Mouse (Mus musculus) adrenal gland, postnatal 0 days (tissue): ENCODE measurements around the gene Sec14l5. TPM values are rescaled to one million over a fixed set of nuclear protein-coding genes. Genes with fewer than 3 reads are reported as not detected.

Experiments
- microRNA-seq: library from miRNA; unstranded; fragments of <30 nt; microRNA quantifications from one replicate; pipeline ENCODE4, GENCODE M21; 2016; ENCODE audit warnings: borderline replicate concordance; ENCODE audit not compliant: insufficient number of aligned reads
- polyA plus RNA-seq: library from polyadenylated mRNA; unstranded; fragments of >200 nt; fragmentation: Nextera tagmentation; extraction: Ambion mirVana; gene quantifications from 2 replicates; pipeline ENCODE4 v1.2.1, GENCODE M21; 2015

Gene Sec14l5
- 0.09 and 0.11 TPM in 2 replicates for polyA plus RNA-seq

DNA sequence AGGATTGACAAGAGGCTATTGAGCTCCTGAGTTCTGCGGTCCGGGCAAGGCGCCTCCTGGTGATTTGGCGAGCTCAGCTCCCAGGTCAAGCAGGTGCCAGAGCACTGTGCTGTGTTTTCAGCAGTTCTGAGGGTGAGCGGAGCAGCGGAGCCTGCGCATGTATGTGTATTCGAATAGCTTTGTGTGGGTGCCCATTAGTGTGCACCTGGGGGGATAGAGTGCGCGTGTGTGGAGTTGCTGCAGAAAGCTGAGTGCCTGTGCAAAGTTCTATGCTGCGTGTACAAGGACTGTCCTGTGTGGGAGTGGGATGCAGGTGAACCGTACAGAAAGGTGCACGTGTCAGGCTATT is at the start of gene Sec14l5:
Gene Sec14l5, plus strand, starts transcription at position 73 of the 349 bp plus-strand sequence.

DNA sequence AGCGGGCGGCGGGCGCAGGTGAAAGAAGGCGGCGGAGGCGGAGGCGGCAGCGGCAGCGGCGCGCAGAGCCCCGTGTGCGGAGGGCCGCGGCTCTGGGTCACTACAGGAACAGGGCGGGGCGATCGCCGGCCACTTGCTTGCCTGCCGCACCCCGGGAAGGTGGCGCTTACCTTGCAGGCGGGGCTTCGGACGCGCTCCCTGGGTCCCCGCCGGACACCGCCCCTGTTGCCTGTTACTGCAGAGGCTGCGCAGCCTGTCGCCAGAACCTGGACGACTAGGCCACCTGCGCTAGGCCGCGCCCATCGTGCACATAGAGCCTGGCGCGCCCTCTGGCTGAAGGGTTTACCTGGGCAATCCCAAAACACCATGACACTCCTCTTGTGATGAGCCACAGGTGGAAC is 14.5 kb upstream of the Sec14l5 start, which contains the start of gene Ppl:
Gene Ppl, minus strand, starts transcription at position 21 of the 401 bp plus-strand sequence.

GRCm38 (mm10) chr16:5203668-5204433 is 56.9 kb downstream of the Sec14l5 start, which contains the start of gene Nagpa:
TSS of gene Nagpa (minus strand) at chr16:5204012.

GRCm38 (mm10) chr16:5222140-5222539 is 75.2 kb downstream of the Sec14l5 start, which contains the start of gene AU021092:
TSS of gene AU021092 (minus strand) at chr16:5222299.

DNA sequence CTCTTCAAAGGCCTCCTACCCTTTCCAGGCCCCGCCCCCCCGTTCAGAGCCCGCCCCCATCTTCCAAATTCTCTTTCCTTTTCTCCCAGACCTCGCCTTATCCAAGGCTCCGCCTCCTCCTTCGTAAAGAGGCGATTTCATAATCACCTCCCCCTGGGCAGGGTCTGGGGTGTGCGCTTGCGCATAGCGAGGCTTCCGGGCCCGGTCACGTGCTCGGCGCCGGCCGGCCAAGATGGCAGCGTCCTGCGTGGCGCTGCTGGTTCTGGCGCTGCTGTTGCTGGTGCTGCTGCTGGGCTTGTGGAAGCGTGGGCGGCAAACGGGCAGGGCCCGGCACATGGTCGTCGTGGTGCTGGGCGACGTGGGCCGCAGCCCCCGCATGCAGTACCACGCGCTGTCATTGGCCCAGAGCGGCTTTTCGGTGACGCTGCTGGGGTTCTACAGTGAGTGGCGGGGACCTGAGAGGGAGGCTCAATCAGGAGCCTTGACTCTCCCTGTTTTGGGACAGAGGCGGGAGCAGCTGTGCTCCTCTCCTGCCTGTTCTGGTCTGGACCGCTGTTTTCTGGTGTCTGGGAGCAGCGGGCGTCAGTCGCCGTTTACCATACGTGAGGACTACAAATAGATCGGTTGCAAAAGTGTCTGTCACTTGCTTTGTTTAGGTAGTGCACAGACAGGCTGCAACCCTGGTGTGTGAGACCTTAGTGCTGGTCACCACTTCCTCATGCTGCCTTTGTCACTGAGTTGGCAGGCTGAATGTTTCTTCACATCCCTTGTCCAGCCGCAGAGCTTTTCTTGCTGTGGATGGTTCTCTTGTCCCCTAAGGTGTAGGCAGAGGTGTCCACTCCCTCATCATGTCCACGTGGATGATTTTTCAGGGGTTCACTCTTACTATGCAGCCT is 86.8 kb downstream of the Sec14l5 start, which contains the start of gene Alg1:
Gene Alg1, plus strand, starts transcription at position 204 of the 896 bp plus-strand sequence.

Small RNA genes within 50 kb of the gene (microRNA-seq; reads per million reads assigned to microRNA genes)
- gene Gm23689 (not detected), gene Gm26095 (not detected), gene Mir6364 (not detected)

Other genes with a start within 250 kb of the Sec14l5 start
- gene Nudt16l1, start 208.3 kb upstream of the Sec14l5 start, polyA plus RNA-seq, result 136 and 156 TPM in 2 replicates
- 25.6 and 34.4 TPM in 2 replicates for gene Anks3, start 182.9 kb upstream of the Sec14l5 start, polyA plus RNA-seq
- gene Sept12, start 149.3 kb upstream of the Sec14l5 start, polyA plus RNA-seq, result 0.15 TPM in 1 of 2 replicates, not detected in the other
- 2.6 and 3.2 TPM in 2 replicates for gene Smim22, start 139.8 kb upstream of the Sec14l5 start, polyA plus RNA-seq
- gene Rogdi, start 133.6 kb upstream of the Sec14l5 start, polyA plus RNA-seq, result 58.9 and 59.4 TPM in 2 replicates
- gene Glyr1, start 97.2 kb upstream of the Sec14l5 start, polyA plus RNA-seq, result 61.6 and 91.6 TPM in 2 replicates
- gene Ubn1, start 97.1 kb upstream of the Sec14l5 start, polyA plus RNA-seq, result 10.2 and 11.6 TPM in 2 replicates
- 2.0 and 2.2 TPM in 2 replicates for gene Ppl, start 14.7 kb upstream of the Sec14l5 start, polyA plus RNA-seq
- gene Nagpa, start 56.9 kb downstream of the Sec14l5 start, polyA plus RNA-seq, result 17.5 and 28.2 TPM in 2 replicates
- 36.8 and 37.1 TPM in 2 replicates for gene AU021092, start 75.2 kb downstream of the Sec14l5 start, polyA plus RNA-seq
- gene Alg1, start 86.5 kb downstream of the Sec14l5 start, polyA plus RNA-seq, result 24.8 and 39.7 TPM in 2 replicates
- 45.5 and 47.5 TPM in 2 replicates for gene Eef2kmt, start 108.9 kb downstream of the Sec14l5 start, polyA plus RNA-seq